ENCODE assay signal across 21 mouse cellular contexts in genomic region chr12:76476146-76476545, GRCm38 (mm10). TPM values are rescaled to one million over a fixed set of nuclear protein-coding genes. Genes with fewer than 3 reads are reported as not detected.
"Had no signal": no experiment of that assay in that cellular context is flagged by ENCODE, and none has a peak within 500 bp of the region (broad histone marks: within the 10 kb centered on the region; RNA-seq: fewer than 3 reads in every experiment).

No protein-coding gene starts in this region.

- H3K36me3 ChIP-seq: liver, embryonic 13.5 days; liver, embryonic 15.5 days; midbrain, embryonic 13.5 days; midbrain, embryonic 15.5 days; neural tube, embryonic 12.5 days had no signal

- H3K4me3 ChIP-seq: liver, embryonic 13.5 days; liver, embryonic 15.5 days; megakaryocyte, embryonic 14.5 days; midbrain, embryonic 13.5 days; midbrain, embryonic 15.5 days; neural tube, embryonic 12.5 days had no signal

- H3K27ac ChIP-seq: liver, embryonic 13.5 days; liver, embryonic 15.5 days; macrophage; midbrain, embryonic 13.5 days; midbrain, embryonic 15.5 days; neural tube, embryonic 12.5 days had no signal

- H3K4me2 ChIP-seq: liver, embryonic 13.5 days; liver, embryonic 15.5 days; midbrain, embryonic 11.5 days; midbrain, embryonic 13.5 days; midbrain, embryonic 15.5 days; neural tube, embryonic 12.5 days had no signal

- DNase-seq: liver, embryonic 13.5 days; liver, postnatal 0 days; lung, adult 2 months; lung, postnatal 14 days; lung, postnatal 36 days; retina, postnatal 1 day; right cerebral cortex, adult 18-20 months; right cerebral cortex, postnatal 25 days; right cerebral cortex, postnatal 4 days; spleen, adult 18-20 months; thymus, adult 2 months; thymus, postnatal 25 days had no signal

- H3K27me3 ChIP-seq: liver, embryonic 15.5 days; midbrain, embryonic 13.5 days; midbrain, embryonic 15.5 days; neural tube, embryonic 12.5 days had no signal

- H3K9ac ChIP-seq: liver, embryonic 13.5 days; liver, embryonic 15.5 days; liver, postnatal 0 days; midbrain, embryonic 13.5 days; midbrain, embryonic 15.5 days; neural tube, embryonic 12.5 days had no signal

- ATAC-seq: liver, postnatal 0 days; midbrain, embryonic 13.5 days; midbrain, embryonic 15.5 days had no signal

- H3K4me1 ChIP-seq: liver, embryonic 15.5 days; midbrain, embryonic 13.5 days; midbrain, embryonic 15.5 days had no signal

- H3K9me3 ChIP-seq: liver, embryonic 13.5 days; liver, embryonic 15.5 days; midbrain, embryonic 13.5 days; midbrain, embryonic 15.5 days; neural tube, embryonic 12.5 days had no signal

RNA-seq across cellular contexts. Expression of gene Ppp1r36, which starts 58.8 kb away (rescaled TPM):
- total RNA-seq: neutrophil, adult 5-6 weeks had no signal
- polyA plus RNA-seq: liver, embryonic 13.5 days; macrophage; small intestine, adult 2 months; thymus, adult 2 months had no signal
